Mouse (Mus musculus): ENCODE data around the gene Klhl31.

- TF ChIP-seq POLR2A (IDR thresholded peaks at IDR 0.05; ENCODE audit: borderline replicate concordance, extremely low read depth, insufficient read depth, insufficient read length, poor library complexity, severe bottlenecking) (no peak), CTCF (IDR thresholded peaks at IDR 0.05; ENCODE audit: borderline replicate concordance, extremely low read depth, insufficient read depth, insufficient read length) (no peak)
Measured at GRCm38 (mm10) chr9:77673218-77673617, 36.9 kb downstream of the Klhl31 start.

All from brain, embryonic 14.5 days (tissue).